Mouse (Mus musculus): ENCODE data around the gene Cog6. TPM values are rescaled to one million over a fixed set of nuclear protein-coding genes. Genes with fewer than 3 reads are reported as not detected.
A peak's percentile ranks its signal among the peaks of the same experiment; 100 is the strongest.

Gene Cog6
- total and polyA plus RNA-seq, 3 experiments = 15.6 to 25.8 (median 18.4) TPM

DNA sequence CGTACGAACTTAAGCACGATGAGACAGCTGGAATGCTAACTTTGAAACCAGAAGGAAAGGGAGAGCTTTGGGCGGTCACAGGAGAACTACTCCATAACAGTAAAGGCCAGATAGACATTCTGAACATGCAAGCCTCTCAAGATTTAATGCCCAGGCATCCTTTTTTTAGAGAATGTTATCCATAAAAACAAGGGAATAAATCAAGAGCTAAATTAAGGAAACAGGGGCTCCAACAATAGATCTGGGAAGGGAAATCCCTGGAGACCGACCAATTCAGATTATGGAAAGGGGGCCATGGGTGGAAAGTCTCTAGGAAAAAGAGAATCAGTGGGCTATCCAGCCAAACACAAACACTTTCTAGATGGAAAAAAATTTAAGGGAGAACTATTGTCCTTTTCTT, 68.2 kb downstream of the Cog6 start:
- Histone ChIP-seq H3K27me3 (replicated peaks) (no peaks in the 10 kb centered on the region), H3K36me3 (replicated peaks in 1 of 2; ENCODE audit: control insufficient read depth in 1 of 2, insufficient read depth in 1 of 2, low read length in 1 of 2) (no peaks in the 10 kb centered on the region), H3K79me2 (replicated peaks; ENCODE audit: control insufficient read depth, extremely low read depth, insufficient read depth, poor library complexity, severe bottlenecking) (no peaks in the 10 kb centered on the region), H3K4me2 (ENCODE audit: insufficient read depth, low read depth, poor library complexity, severe bottlenecking) (no peak overlapping the region; the same call in 1 of the 2 replicates), H3K9ac (ENCODE audit: insufficient read depth, low read depth) (no peak overlapping the region), H3K9me3 (replicated peaks; ENCODE audit: low read length) (no peaks in the 10 kb centered on the region), H3K4me3 (replicated peaks in 1 of 3; ENCODE audit: low read depth in 2 of 3, low read length in 2 of 3, poor library complexity in 1 of 3) (no peak overlapping the region), H3K27ac (ENCODE audit: insufficient read depth, low read depth) (no peak overlapping the region), H3K4me1 (ENCODE audit: control insufficient read depth in 1 of 2, insufficient read depth in 2 of 2) (peaks cover 0 to 2% of the 10 kb centered on the region in 2 experiments; a peak in 1 of 4 replicates)
- no peak for TF ChIP-seq KAT2A (IDR thresholded peaks at IDR 0.05; ENCODE audit: insufficient replicate concordance, low read length)
- no peak for TF ChIP-seq E2F4 (IDR thresholded peaks at IDR 0.05; ENCODE audit: insufficient replicate concordance, low read depth, low read length)
- TF ChIP-seq HCFC1 (IDR thresholded peaks at IDR 0.05; ENCODE audit: low read depth, low read length) = no peak
- no peak for TF ChIP-seq UBTF (IDR thresholded peaks at IDR 0.05; ENCODE audit: low read depth, low read length)
- TF ChIP-seq BHLHE40 (IDR thresholded peaks at IDR 0.05; ENCODE audit: low read depth, low read length) = no peak
- TF ChIP-seq USF1 (IDR thresholded peaks at IDR 0.05; ENCODE audit: low read depth, low read length) = no peak
- TF ChIP-seq JUN (IDR thresholded peaks at IDR 0.05; ENCODE audit: insufficient read depth, low read depth, low read length) = no peak
- TF ChIP-seq CHD1 (IDR thresholded peaks at IDR 0.05; ENCODE audit: low read depth, low read length) = no peak
- no peak for TF ChIP-seq USF2 (conservative IDR thresholded peaks at IDR 0.05; ENCODE audit: low read depth, low read length)
- no peak for TF ChIP-seq MAZ (IDR thresholded peaks at IDR 0.05; ENCODE audit: low read depth, low read length)
- no peak for TF ChIP-seq ZC3H11A (IDR thresholded peaks at IDR 0.05; ENCODE audit: low read depth, low read length)
- no peak for TF ChIP-seq MXI1 (IDR thresholded peaks at IDR 0.05; ENCODE audit: low read depth, low read length)
- DNase-seq (ENCODE audit: extremely low read depth) = no peak
- in situ Hi-C loops (cut with MboI; ENCODE audit: low pct_ligation_motif_present, low pct_unique_long_range_greater_than_20kb, low sequenced_read_pairs) = no loop called here
- dilution Hi-C loops (cut with MboI; ENCODE audit: extremely low pct_ligation_motif_present, extremely low pct_unique_long_range_greater_than_20kb, low sequenced_read_pairs) = no loop called here

GRCm38 (mm10) chr3:52947444-52947843, 69.6 kb downstream of the Cog6 start:
- no peaks in the 10 kb centered on the region for H3K36me3 ChIP-seq (replicated peaks in 1 of 2; ENCODE audit: control insufficient read depth in 1 of 2, insufficient read depth in 1 of 2, low read length in 1 of 2)
- no peak overlapping the region for H3K27ac ChIP-seq (ENCODE audit: insufficient read depth, low read depth)
- TF ChIP-seq JUN (IDR thresholded peaks at IDR 0.05; ENCODE audit: insufficient read depth, low read depth, low read length) (no peak), UBTF (IDR thresholded peaks at IDR 0.05; ENCODE audit: low read depth, low read length) (no peak), POLR2A (IDR thresholded peaks at IDR 0.05; ENCODE audit: low read depth, low read length) (no peak), ZKSCAN1 (IDR thresholded peaks at IDR 0.05; ENCODE audit: borderline replicate concordance, low read depth, low read length) (no peak), MYC (IDR thresholded peaks at IDR 0.05; ENCODE audit: low read depth, low read length) (no peak), GABPA (IDR thresholded peaks at IDR 0.05; ENCODE audit: insufficient replicate concordance, low read depth, low read length) (no peak)
- dilution Hi-C loops (cut with MboI; ENCODE audit: extremely low pct_ligation_motif_present, extremely low pct_unique_long_range_greater_than_20kb, low sequenced_read_pairs) = no loop called here
- in situ Hi-C loops (cut with MboI; ENCODE audit: low pct_ligation_motif_present, low pct_unique_long_range_greater_than_20kb, low sequenced_read_pairs) = no loop called here
- no peak for DNase-seq (ENCODE audit: extremely low read depth)
- no peaks in the 10 kb centered on the region for H3K27me3 ChIP-seq (replicated peaks)
- H3K4me2 ChIP-seq (ENCODE audit: insufficient read depth, low read depth, poor library complexity, severe bottlenecking) = peak overlapping the region; percentile 86
- peaks cover 0 to 2% of the 10 kb centered on the region in 2 experiments; a peak in 1 of 4 replicates for H3K4me1 ChIP-seq (ENCODE audit: control insufficient read depth in 1 of 2, insufficient read depth in 2 of 2)
- no peaks in the 10 kb centered on the region for H3K9me3 ChIP-seq (replicated peaks; ENCODE audit: low read length)
- no peak overlapping the region for H3K4me3 ChIP-seq (replicated peaks in 1 of 3; ENCODE audit: low read depth in 2 of 3, low read length in 2 of 3, poor library complexity in 1 of 3)
- no peaks in the 10 kb centered on the region for H3K79me2 ChIP-seq (replicated peaks; ENCODE audit: control insufficient read depth, extremely low read depth, insufficient read depth, poor library complexity, severe bottlenecking)
- H3K9ac ChIP-seq (ENCODE audit: insufficient read depth, low read depth) = peak overlapping the region; percentile 50

Data from CH12.LX (cell line).